18 mouse cellular contexts compared by ENCODE assay signal in the genomic region with DNA sequence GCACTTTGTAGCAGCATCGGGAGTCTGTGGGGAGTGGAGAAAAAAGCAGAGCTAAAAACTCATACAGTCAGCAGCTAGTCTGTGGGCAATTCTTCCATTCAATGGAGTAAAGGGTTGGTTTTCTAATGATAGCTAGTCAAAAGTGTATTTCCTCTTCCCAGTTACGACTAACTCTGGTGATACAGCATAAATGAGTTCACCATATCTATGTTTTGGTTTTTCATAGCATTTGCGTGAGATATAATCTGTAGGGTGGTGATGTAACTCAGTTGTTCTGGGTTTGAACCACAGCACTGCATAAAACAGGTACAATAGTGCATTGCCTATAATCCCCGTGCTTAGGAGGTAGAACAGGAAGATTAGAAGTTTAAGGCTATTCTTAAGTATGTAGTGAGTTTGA.
"Had no signal": no experiment of that assay in that cellular context is flagged by ENCODE, and none has a peak within 500 bp of the region (broad histone marks: within the 10 kb centered on the region; RNA-seq: fewer than 3 reads in every experiment).

No protein-coding gene starts in this region.

- DNase-seq: kidney, adult 8-10 months; kidney, postnatal 10 days; kidney, postnatal 36 days; layer of hippocampus, postnatal 36 days; liver, embryonic 13.5 days; lung, adult 2 months; lung, postnatal 36 days; right cerebral cortex, adult 18-20 months; right cerebral cortex, postnatal 14 days; right cerebral cortex, postnatal 4 days; thymus, postnatal 36 days had no signal

- H3K36me3 ChIP-seq: kidney, embryonic 15.5 days; liver, embryonic 13.5 days; midbrain, embryonic 12.5 days; midbrain, embryonic 15.5 days; neural tube, embryonic 12.5 days; neural tube, embryonic 15.5 days; stomach, embryonic 15.5 days had no signal

- H3K27me3 ChIP-seq: kidney, embryonic 15.5 days; liver, embryonic 13.5 days; midbrain, embryonic 12.5 days; midbrain, embryonic 15.5 days; neural tube, embryonic 12.5 days; neural tube, embryonic 15.5 days; stomach, embryonic 15.5 days had no signal

- H3K4me3 ChIP-seq: kidney, embryonic 15.5 days; left cerebral cortex, adult 2 months; liver, embryonic 13.5 days; midbrain, embryonic 12.5 days; midbrain, embryonic 15.5 days; neural tube, embryonic 12.5 days; neural tube, embryonic 15.5 days; stomach, embryonic 15.5 days had no signal

- H3K9ac ChIP-seq: kidney, embryonic 15.5 days; liver, embryonic 13.5 days; midbrain, embryonic 12.5 days; midbrain, embryonic 15.5 days; neural tube, embryonic 12.5 days; neural tube, embryonic 15.5 days; stomach, embryonic 15.5 days had no signal

- H3K4me1 ChIP-seq: midbrain, embryonic 15.5 days; neural tube, embryonic 12.5 days; neural tube, embryonic 15.5 days had no signal

- H3K9me3 ChIP-seq: kidney, embryonic 15.5 days; liver, embryonic 13.5 days; midbrain, embryonic 12.5 days; midbrain, embryonic 15.5 days; neural tube, embryonic 12.5 days; neural tube, embryonic 15.5 days; stomach, embryonic 15.5 days had no signal

- H3K27ac ChIP-seq: kidney, embryonic 15.5 days; left cerebral cortex, adult 2 months; liver, embryonic 13.5 days; midbrain, embryonic 12.5 days; midbrain, embryonic 15.5 days; neural tube, embryonic 12.5 days; neural tube, embryonic 15.5 days had no signal
